Mouse (Mus musculus) C2C12 (cell line): ENCODE results near the gene Rnf182.

Source experiments
- CEBPB ChIP-seq: IDR thresholded peaks from one replicate; pipeline ENCODE4 v1.6.1; 2011; ENCODE audit warnings: low read depth, mild to moderate bottlenecking, control low read depth, moderate library complexity
- CTCF ChIP-seq: IDR thresholded peaks from one replicate; pipeline ENCODE4 v1.5.1; 2011; ENCODE audit not compliant: control insufficient read depth, insufficient read depth, insufficient read length
- FOSL1 ChIP-seq: IDR thresholded peaks from one replicate; pipeline ENCODE4 v1.8.0; 2011; ENCODE audit warnings: mild to moderate bottlenecking, low read length; ENCODE audit not compliant: poor library complexity, insufficient read depth, severe bottlenecking
- MYOD1 ChIP-seq: IDR thresholded peaks from one replicate; pipeline ENCODE4 v1.6.1; 2011; ENCODE audit warnings: low read depth; ENCODE audit not compliant: control insufficient read depth, insufficient read length
- MYOG ChIP-seq: IDR thresholded peaks from one replicate; pipeline ENCODE4 v1.6.1; 2011; ENCODE audit not compliant: control insufficient read depth, insufficient read length; ENCODE audit errors: extremely low read depth
- USF1 ChIP-seq: IDR thresholded peaks from one replicate; pipeline ENCODE4 v1.6.1; 2011; ENCODE audit warnings: low read depth, mild to moderate bottlenecking, control low read depth, moderate library complexity

DNA sequence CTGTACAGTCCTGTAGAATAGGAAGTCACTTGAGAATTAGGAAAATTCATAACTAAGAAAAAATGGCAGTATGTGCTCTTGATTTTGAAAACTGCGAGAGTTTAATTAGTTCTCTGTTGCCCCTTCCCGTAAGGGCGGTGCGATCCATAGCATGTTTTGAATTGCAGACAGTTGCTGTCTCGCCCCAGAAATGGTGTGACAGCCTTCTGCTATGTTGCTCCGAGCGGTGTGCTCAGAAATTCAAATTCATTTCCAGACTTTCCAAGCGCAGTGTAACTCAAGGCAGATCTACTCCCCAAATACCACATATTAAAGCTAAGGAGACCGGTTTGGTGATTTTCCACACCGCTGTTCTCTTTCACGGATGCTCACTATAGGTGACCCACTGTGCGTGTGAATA lies 50.6 kb downstream of the Rnf182 start:
- no peak for TF ChIP-seq CTCF
- no peak for TF ChIP-seq MYOD1
- no peak for TF ChIP-seq MYOG
- no peak for TF ChIP-seq FOSL1
- TF ChIP-seq USF1: no peak
- TF ChIP-seq CEBPB: no peak
